Mouse (Mus musculus) limb, embryonic 14.5 days (tissue): ENCODE data around the gene Gm49368. TPM values are rescaled to one million over a fixed set of nuclear protein-coding genes. Genes with fewer than 3 reads are reported as not detected.
"Not testable (repeated sequence)": the region's sequence is repeated elsewhere in the genome, so short reads cannot be mapped to it uniquely, and the experiment has no call there.

Experiments used
- ATAC-seq: fragments of 200-750 bp; cut with Nextera tagmentation; 2 replicates; pipeline ENCODE4 v1.8.0; 2017; ENCODE audit warnings: low read depth, moderate number of reproducible peaks, moderate TSS enrichment; ENCODE audit not compliant: low FRiP score
- DNase-seq: peaks from one replicate; pipeline ENCODE4 v3.0.0-alpha.2; 2015; ENCODE audit warnings: low spot score
- H3K27ac ChIP-seq: fragments of 300-500 bp; sonication (generic); replicated peaks from 2 replicates; pipeline ENCODE4 v1.5.1; 2014; ENCODE audit warnings: low read depth, mild to moderate bottlenecking, low read length, moderate library complexity, mixed read lengths
- H3K27me3 ChIP-seq: fragments of 300-500 bp; sonication (generic); 2 replicates; pipeline ENCODE4 v1.6.1; 2014; ENCODE audit warnings: low read length, mixed read lengths; ENCODE audit not compliant: control insufficient read depth, insufficient read depth
- H3K36me3 ChIP-seq: fragments of 300-500 bp; sonication (generic); 2 replicates; pipeline ENCODE4 v1.6.1; 2014; ENCODE audit warnings: mild to moderate bottlenecking, low read length, moderate library complexity, mixed read lengths; ENCODE audit not compliant: control insufficient read depth, insufficient read depth
- H3K4me1 ChIP-seq: fragments of 300-500 bp; sonication (generic); 2 replicates; pipeline ENCODE4 v1.6.1; 2014; ENCODE audit warnings: antibody characterized with exemption, low read length, mixed read lengths; ENCODE audit not compliant: control insufficient read depth, insufficient read depth
- H3K4me2 ChIP-seq: fragments of 300-500 bp; sonication (generic); replicated peaks from 2 replicates; pipeline ENCODE4 v1.6.1; 2014; ENCODE audit warnings: low read depth, mild to moderate bottlenecking, low read length, moderate library complexity; ENCODE audit not compliant: severe bottlenecking
- H3K4me3 ChIP-seq: fragments of 300-500 bp; sonication (generic); replicated peaks from 2 replicates; pipeline ENCODE4 v1.5.1; 2014; ENCODE audit warnings: low read length
- H3K9ac ChIP-seq: fragments of 300-500 bp; sonication (generic); 2 replicates; pipeline ENCODE4 v1.6.1; 2014; ENCODE audit warnings: mild to moderate bottlenecking, low read depth, low read length, moderate library complexity; ENCODE audit not compliant: severe bottlenecking
- H3K9me3 ChIP-seq: fragments of 300-500 bp; sonication (generic); 2 replicates; pipeline ENCODE4 v1.6.1; 2016; ENCODE audit warnings: low read length; ENCODE audit not compliant: control insufficient read depth
- POLR2A ChIP-seq: fragments of 200-500 bp; IDR thresholded peaks from 2 replicates; pipeline ENCODE4 v1.8.0; 2012; ENCODE audit warnings: inconsistent platforms, mild to moderate bottlenecking, moderate library complexity, borderline replicate concordance; ENCODE audit not compliant: insufficient read depth, insufficient read length; ENCODE audit errors: extremely low read depth
- WGBS: fragments of 180-500 bp; shearing (Covaris S2); extraction: QIAGEN DNeasy Blood & Tissue Kit; methylation state at CpG from one replicate; pipeline ENCODE4 v1.1.7; 2014; 5-methylcytosine and 5-hydroxymethylcytosine counted together
- polyA plus RNA-seq, 2 experiments: library from polyadenylated mRNA; depleted of rRNA in 1 of 2; stranded (reverse) in 1 of 2; unstranded in 1 of 2; fragments of >200 nt; fragmentation: Nextera tagmentation in 1 of 2; extraction: Ambion mirVana in 1 of 2; gene quantifications; 2 replicates each; pipeline versions ENCODE4 v1.2.1 to v1.2.3; 2012 to 2014

The Gm49368 gene
- polyA plus RNA-seq, 2 experiments, result 0.01 TPM; not detected in 1

GRCm38 (mm10) chr7:128150970-128151369 is 88.5 kb downstream of the Gm49368 start:
- Histone ChIP-seq H3K27ac (no peak overlapping the region), H3K9ac (no peak overlapping the region), H3K36me3 (no peaks in the 10 kb centered on the region), H3K4me3 (no peak overlapping the region), H3K27me3 (no peaks in the 10 kb centered on the region), H3K9me3 (no peaks in the 10 kb centered on the region), H3K4me1 (no peaks in the 10 kb centered on the region), H3K4me2 (no peak overlapping the region)
- WGBS, result 67% methylated on average over 8 of the region's 8 CpGs
- DNase-seq (no peak), ATAC-seq (no peak)
- no peak for TF ChIP-seq POLR2A

- H3K36me3 ChIP-seq, result no peaks in the 10 kb centered on the region
- no peak within 1 kb of the TSS for H3K4me3 ChIP-seq
- H3K9me3 ChIP-seq, result no peaks in the 10 kb centered on the region
- no peaks in the 10 kb centered on the region for H3K27me3 ChIP-seq
- no peak for ATAC-seq
- no peaks in the 10 kb centered on the region for H3K4me1 ChIP-seq
- H3K4me2 ChIP-seq, result no peak within 1 kb of the TSS
- TF ChIP-seq POLR2A, result no peak
- no peak within 1 kb of the TSS for H3K27ac ChIP-seq
- no peak within 1 kb of the TSS for H3K9ac ChIP-seq
- DNase-seq, result no peak
- WGBS, result 91% methylated on average over 21 of the region's 21 CpGs
Observed at GRCm38 (mm10) chr7:128154076-128154475, 91.6 kb downstream of the Gm49368 start, which contains the start of gene Itgad. Itgad (plus strand) TSS chr7:128154376.

GRCm38 (mm10) chr7:128154924-128155323 is 92.4 kb downstream of the Gm49368 start:
- no peaks in the 10 kb centered on the region for H3K9me3 ChIP-seq
- H3K36me3 ChIP-seq, result no peaks in the 10 kb centered on the region
- no peak for ATAC-seq
- no peak for DNase-seq
- H3K9ac ChIP-seq, result no peak overlapping the region
- no peak overlapping the region for H3K4me3 ChIP-seq
- H3K27me3 ChIP-seq, result no peaks in the 10 kb centered on the region
- H3K27ac ChIP-seq, result no peak overlapping the region
- 67% methylated on average over 10 of the region's 10 CpGs for WGBS
- H3K4me1 ChIP-seq, result no peaks in the 10 kb centered on the region
- no peak overlapping the region for H3K4me2 ChIP-seq
- TF ChIP-seq POLR2A, result no peak

GRCm38 (mm10) chr7:128158688-128159354 is 96.3 kb downstream of the Gm49368 start:
- H3K9me3 ChIP-seq, H3K9ac ChIP-seq, H3K4me2 ChIP-seq, H3K4me1 ChIP-seq, H3K27me3 ChIP-seq, H3K4me3 ChIP-seq, H3K27ac ChIP-seq, H3K36me3 ChIP-seq, ATAC-seq, DNase-seq: not testable (repeated sequence)
- whole genome bisulfite sequencing, result 53% methylated on average over 8 of the region's 8 CpGs

- no peaks in the 10 kb centered on the region for H3K27me3 ChIP-seq
- H3K27ac ChIP-seq, result no peak overlapping the region
- 94% methylated on average over 4 of the region's 4 CpGs for WGBS
- DNase-seq, result no peak
- H3K9me3 ChIP-seq, result no peaks in the 10 kb centered on the region
- no peak overlapping the region for H3K4me2 ChIP-seq
- H3K4me1 ChIP-seq, result no peaks in the 10 kb centered on the region
- H3K9ac ChIP-seq, result no peak overlapping the region
- H3K4me3 ChIP-seq, result no peak overlapping the region
- no peak for ATAC-seq
- H3K36me3 ChIP-seq, result no peaks in the 10 kb centered on the region
- TF ChIP-seq POLR2A, result no peak
Observed at GRCm38 (mm10) chr7:128164001-128164400, 101.5 kb downstream of the Gm49368 start.

- no peaks in the 10 kb centered on the region for H3K36me3 ChIP-seq
- H3K4me2 ChIP-seq, result no peak overlapping the region
- no peak for TF ChIP-seq POLR2A
- H3K9ac ChIP-seq, result no peak overlapping the region
- H3K4me3 ChIP-seq, result no peak overlapping the region
- H3K27me3 ChIP-seq, result no peaks in the 10 kb centered on the region
- ATAC-seq (no peak), DNase-seq (no peak)
- H3K27ac ChIP-seq, result no peak overlapping the region
- 92% methylated on average over 7 of the region's 7 CpGs for WGBS
- H3K9me3 ChIP-seq, result no peaks in the 10 kb centered on the region
- no peaks in the 10 kb centered on the region for H3K4me1 ChIP-seq
Observed at GRCm38 (mm10) chr7:128166391-128166790, 103.9 kb downstream of the Gm49368 start.
